Mouse (Mus musculus): ENCODE data around the gene Scfd2. TPM values are rescaled to one million over a fixed set of nuclear protein-coding genes. Genes with fewer than 3 reads are reported as not detected.

Scfd2 gene
- total RNA-seq, 1 experiment from 2014 or later, result 11.6 TPM

- ATAC-seq (replicated peaks in 1 of 2; ENCODE audit: insufficient read depth in 1 of 2, low FRiP score in 2 of 2, low TSS enrichment in 1 of 2, low read depth in 1 of 2, poor library complexity in 2 of 2, severe bottlenecking in 2 of 2), result no peak
Measured at GRCm38 (mm10) chr5:74244406-74245019, 287.0 kb downstream of the Scfd2 start.

- no peak for ATAC-seq (replicated peaks in 1 of 2; ENCODE audit: insufficient read depth in 1 of 2, low FRiP score in 2 of 2, low TSS enrichment in 1 of 2, low read depth in 1 of 2, poor library complexity in 2 of 2, severe bottlenecking in 2 of 2)
Measured at GRCm38 (mm10) chr5:74242654-74243053, 288.9 kb downstream of the Scfd2 start.

- no peak for ATAC-seq (replicated peaks in 1 of 2; ENCODE audit: insufficient read depth in 1 of 2, low FRiP score in 2 of 2, low TSS enrichment in 1 of 2, low read depth in 1 of 2, poor library complexity in 2 of 2, severe bottlenecking in 2 of 2)
Measured at GRCm38 (mm10) chr5:74240926-74241680, 290.5 kb downstream of the Scfd2 start.

GRCm38 (mm10) chr5:74240298-74240697, 291.3 kb downstream of the Scfd2 start:
- no peak for ATAC-seq (replicated peaks in 1 of 2; ENCODE audit: insufficient read depth in 1 of 2, low FRiP score in 2 of 2, low TSS enrichment in 1 of 2, low read depth in 1 of 2, poor library complexity in 2 of 2, severe bottlenecking in 2 of 2)

GRCm38 (mm10) chr5:74239369-74239768, 292.2 kb downstream of the Scfd2 start:
- ATAC-seq (replicated peaks in 1 of 2; ENCODE audit: insufficient read depth in 1 of 2, low FRiP score in 2 of 2, low TSS enrichment in 1 of 2, low read depth in 1 of 2, poor library complexity in 2 of 2, severe bottlenecking in 2 of 2), result no peak

GRCm38 (mm10) chr5:74233808-74234207, 297.8 kb downstream of the Scfd2 start:
- no peak for ATAC-seq (replicated peaks in 1 of 2; ENCODE audit: insufficient read depth in 1 of 2, low FRiP score in 2 of 2, low TSS enrichment in 1 of 2, low read depth in 1 of 2, poor library complexity in 2 of 2, severe bottlenecking in 2 of 2)

- no peak for ATAC-seq (replicated peaks in 1 of 2; ENCODE audit: insufficient read depth in 1 of 2, low FRiP score in 2 of 2, low TSS enrichment in 1 of 2, low read depth in 1 of 2, poor library complexity in 2 of 2, severe bottlenecking in 2 of 2)
Measured at GRCm38 (mm10) chr5:74230525-74230924, 301.0 kb downstream of the Scfd2 start.

GRCm38 (mm10) chr5:74229775-74230413, 301.7 kb downstream of the Scfd2 start:
- no peak for ATAC-seq (replicated peaks in 1 of 2; ENCODE audit: insufficient read depth in 1 of 2, low FRiP score in 2 of 2, low TSS enrichment in 1 of 2, low read depth in 1 of 2, poor library complexity in 2 of 2, severe bottlenecking in 2 of 2)

GRCm38 (mm10) chr5:74228938-74229337, 302.6 kb downstream of the Scfd2 start:
- no peak for ATAC-seq (replicated peaks in 1 of 2; ENCODE audit: insufficient read depth in 1 of 2, low FRiP score in 2 of 2, low TSS enrichment in 1 of 2, low read depth in 1 of 2, poor library complexity in 2 of 2, severe bottlenecking in 2 of 2)

GRCm38 (mm10) chr5:74227352-74227751, 304.2 kb downstream of the Scfd2 start:
- ATAC-seq (replicated peaks in 1 of 2; ENCODE audit: insufficient read depth in 1 of 2, low FRiP score in 2 of 2, low TSS enrichment in 1 of 2, low read depth in 1 of 2, poor library complexity in 2 of 2, severe bottlenecking in 2 of 2), result no peak

GRCm38 (mm10) chr5:74226183-74226582, 305.4 kb downstream of the Scfd2 start:
- no peak for ATAC-seq (replicated peaks in 1 of 2; ENCODE audit: insufficient read depth in 1 of 2, low FRiP score in 2 of 2, low TSS enrichment in 1 of 2, low read depth in 1 of 2, poor library complexity in 2 of 2, severe bottlenecking in 2 of 2)

GRCm38 (mm10) chr5:74224480-74224879, 307.1 kb downstream of the Scfd2 start:
- ATAC-seq (replicated peaks in 1 of 2; ENCODE audit: insufficient read depth in 1 of 2, low FRiP score in 2 of 2, low TSS enrichment in 1 of 2, low read depth in 1 of 2, poor library complexity in 2 of 2, severe bottlenecking in 2 of 2), result no peak

GRCm38 (mm10) chr5:74222626-74223025, 308.9 kb downstream of the Scfd2 start:
- ATAC-seq (replicated peaks in 1 of 2; ENCODE audit: insufficient read depth in 1 of 2, low FRiP score in 2 of 2, low TSS enrichment in 1 of 2, low read depth in 1 of 2, poor library complexity in 2 of 2, severe bottlenecking in 2 of 2), result no peak

GRCm38 (mm10) chr5:74218524-74218923, 313.0 kb downstream of the Scfd2 start:
- ATAC-seq (replicated peaks in 1 of 2; ENCODE audit: insufficient read depth in 1 of 2, low FRiP score in 2 of 2, low TSS enrichment in 1 of 2, low read depth in 1 of 2, poor library complexity in 2 of 2, severe bottlenecking in 2 of 2), result no peak

- ATAC-seq (replicated peaks in 1 of 2; ENCODE audit: insufficient read depth in 1 of 2, low FRiP score in 2 of 2, low TSS enrichment in 1 of 2, low read depth in 1 of 2, poor library complexity in 2 of 2, severe bottlenecking in 2 of 2), result no peak
Measured at GRCm38 (mm10) chr5:74215125-74215524, 316.4 kb downstream of the Scfd2 start.

GRCm38 (mm10) chr5:74214501-74215110, 317.0 kb downstream of the Scfd2 start:
- ATAC-seq (replicated peaks in 1 of 2; ENCODE audit: insufficient read depth in 1 of 2, low FRiP score in 2 of 2, low TSS enrichment in 1 of 2, low read depth in 1 of 2, poor library complexity in 2 of 2, severe bottlenecking in 2 of 2), result no peak

- ATAC-seq (replicated peaks in 1 of 2; ENCODE audit: insufficient read depth in 1 of 2, low FRiP score in 2 of 2, low TSS enrichment in 1 of 2, low read depth in 1 of 2, poor library complexity in 2 of 2, severe bottlenecking in 2 of 2), result no peak
Measured at GRCm38 (mm10) chr5:74211346-74211745, 320.2 kb downstream of the Scfd2 start.

- no peak for ATAC-seq (replicated peaks in 1 of 2; ENCODE audit: insufficient read depth in 1 of 2, low FRiP score in 2 of 2, low TSS enrichment in 1 of 2, low read depth in 1 of 2, poor library complexity in 2 of 2, severe bottlenecking in 2 of 2)
Measured at GRCm38 (mm10) chr5:74209640-74210039, 321.9 kb downstream of the Scfd2 start.
